8 mouse cellular contexts compared by ENCODE assay signal in the genomic region with DNA sequence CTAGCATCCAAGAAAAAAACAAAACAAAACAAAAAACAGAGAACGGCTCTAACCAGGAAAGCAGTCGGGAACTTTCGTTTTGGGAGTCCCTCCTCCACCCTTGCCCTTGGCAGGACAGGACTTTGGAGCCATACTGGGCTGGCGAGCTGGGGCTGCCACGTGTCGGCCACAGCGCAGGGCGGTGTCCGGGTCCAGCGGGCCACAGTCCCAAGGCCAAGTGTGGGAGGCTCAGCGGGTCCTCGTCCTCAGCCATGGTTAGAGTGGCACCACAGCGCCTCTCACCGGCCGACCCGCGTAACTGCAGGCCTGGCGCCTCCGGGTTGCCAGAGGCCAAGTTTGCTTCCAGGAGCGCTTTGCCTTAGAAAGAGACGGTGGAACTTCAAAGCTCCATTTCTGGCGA. TPM values are rescaled to one million over a fixed set of nuclear protein-coding genes. Genes with fewer than 3 reads are reported as not detected.
A peak's percentile ranks its signal among the peaks of the same experiment; 100 is the strongest.
DNase-seq lines count a peak whose midpoint lies in the region; ATAC-seq and TF ChIP-seq lines count a peak whose summit lies in the region.

No protein-coding gene starts in this region.

- peak; percentile 99 for TF ChIP-seq CTCF in gastrocnemius, adult 2 months (IDR thresholded peaks at IDR 0.05)

- peak; percentile 60 for DNase-seq in R1 (ENCODE audit: low read depth, low spot score)
- DNase-seq in cerebellum, adult 9-10 months = peak; percentile 74
- DNase-seq in gastrocnemius, adult 2 months = peak; percentile 96
- DNase-seq in induced T-regulatory cell, adult 2 months (ENCODE audit: low read depth) = peak; percentile 53
- peak; percentile 38 to 40 for DNase-seq in left cerebral cortex, adult 8-10 months (ENCODE audit: low spot score in 2 of 2)
- peak; percentile 63 for DNase-seq in right cerebral cortex, postnatal 4 days
- DNase-seq in yolk sac, embryonic 10.5 days (ENCODE audit: low spot score) = peak; percentile 43

- ATAC-seq in megakaryocyte, adult 5-6 weeks (ENCODE audit: poor library complexity, severe bottlenecking) = peak; percentile 94

- H3K27ac ChIP-seq in gastrocnemius, adult 2 months = peak overlapping the region; percentile 79

- intact Hi-C loops in gastrocnemius, adult 2 months (cut with DNase I) = no loop called here

- H3K4me3 ChIP-seq in gastrocnemius, adult 2 months = peak overlapping the region; percentile 66

RNA-seq across cellular contexts. Expression of gene Hhipl2, which starts 21.0 kb away (rescaled TPM):
- total RNA-seq in gastrocnemius, adult 2 months (2021) = not detected
- under 1 TPM in 1 of 4 experiments, not detected in 3; 0.15 TPM for total RNA-seq in left cerebral cortex, adult 8-10 months (2022)
- not detected in 2 replicates for total RNA-seq in megakaryocyte, adult 5-6 weeks (2015)
- total RNA-seq in megakaryocyte, adult 5-6 weeks (2017) = 0.12 TPM in 1 of 2 replicates, not detected in the other

RNA-seq across cellular contexts. Expression of gene Taf1a, which starts 50.3 kb away (rescaled TPM):
- 1 to 10 TPM; 6.1 to 7.3 TPM for total RNA-seq in gastrocnemius, adult 2 months (2021)
- total RNA-seq in left cerebral cortex, adult 8-10 months (2022) = 10 to 100 TPM; 15.0 to 21.5 (median 16.7) TPM
- total RNA-seq in megakaryocyte, adult 5-6 weeks (2015) = 7.5 and 9.1 TPM in 2 replicates
- total RNA-seq in megakaryocyte, adult 5-6 weeks (2017) = 9.4 and 11.0 TPM in 2 replicates

Comparison
In these comparisons a context has a peak if more than half of its experiments do, and no peak if none do; other contexts are left out.
1. Peak in every context shown above with its lines: DNase-seq, ATAC-seq, H3K4me3 ChIP-seq and H3K27ac ChIP-seq.
2. DNase-seq: peak in every context shown above with its lines; median percentile 96 in gastrocnemius, adult 2 months; 74 in cerebellum, adult 9-10 months; 63 in right cerebral cortex, postnatal 4 days; 60 in R1; 53 in induced T-regulatory cell, adult 2 months; 43 in yolk sac, embryonic 10.5 days; 39 in left cerebral cortex, adult 8-10 months.